Mouse (Mus musculus): ENCODE measurements around the gene Samd13.

The Samd13 gene

GRCm38 (mm10) chr3:146684811-146685675, at the start of gene Samd13:
Gene Samd13 (minus strand): TSS chr3:146685592.
- DNase-seq, result peak; percentile 18

GRCm38 (mm10) chr3:146731499-146731898, 46.1 kb upstream of the Samd13 start:
- no peak for DNase-seq

GRCm38 (mm10) chr3:146723037-146723436, 37.6 kb upstream of the Samd13 start:
- no peak for DNase-seq

GRCm38 (mm10) chr3:146719696-146720095, 34.3 kb upstream of the Samd13 start:
- no peak for DNase-seq

- no peak for DNase-seq
These were observed 32.9 kb upstream of the Samd13 start for GRCm38 (mm10) chr3:146718251-146718650.

GRCm38 (mm10) chr3:146712305-146712704, 26.9 kb upstream of the Samd13 start:
- no peak for DNase-seq

GRCm38 (mm10) chr3:146711559-146711958, 26.2 kb upstream of the Samd13 start:
- no peak for DNase-seq

GRCm38 (mm10) chr3:146711084-146711483, 25.7 kb upstream of the Samd13 start:
- DNase-seq, result no peak

- no peak for DNase-seq
These were observed 23.7 kb upstream of the Samd13 start for GRCm38 (mm10) chr3:146709086-146709485.

- DNase-seq, result no peak
These were observed 23.0 kb upstream of the Samd13 start for GRCm38 (mm10) chr3:146708381-146708780.

- DNase-seq, result no peak
These were observed 18.7 kb upstream of the Samd13 start for GRCm38 (mm10) chr3:146704099-146704498.

GRCm38 (mm10) chr3:146700051-146700450, 14.7 kb upstream of the Samd13 start:
- DNase-seq, result no peak

- no peak for DNase-seq
These were observed 13.6 kb upstream of the Samd13 start for GRCm38 (mm10) chr3:146698982-146699381.

- no peak for DNase-seq
These were observed 7.2 kb upstream of the Samd13 start for GRCm38 (mm10) chr3:146692547-146692946.

- DNase-seq, result no peak
These were observed 1.8 kb upstream of the Samd13 start for GRCm38 (mm10) chr3:146687121-146687725.

- no peak for DNase-seq
These were observed 1.0 kb upstream of the Samd13 start for GRCm38 (mm10) chr3:146686428-146686827.

GRCm38 (mm10) chr3:146683095-146683494, 2.3 kb downstream of the Samd13 start:
- no peak for DNase-seq

GRCm38 (mm10) chr3:146682140-146682651, 3.2 kb downstream of the Samd13 start:
- peak; percentile 64 for DNase-seq

- DNase-seq, result no peak
These were observed 3.7 kb downstream of the Samd13 start for GRCm38 (mm10) chr3:146681696-146682095.

GRCm38 (mm10) chr3:146680625-146681024, 4.8 kb downstream of the Samd13 start:
- DNase-seq, result no peak

- DNase-seq, result no peak
These were observed 5.7 kb downstream of the Samd13 start for GRCm38 (mm10) chr3:146679646-146680045.

GRCm38 (mm10) chr3:146676193-146676592, 9.2 kb downstream of the Samd13 start:
- no peak for DNase-seq

- no peak for DNase-seq
These were observed 10.3 kb downstream of the Samd13 start for GRCm38 (mm10) chr3:146675101-146675500.

GRCm38 (mm10) chr3:146671121-146671520, 14.3 kb downstream of the Samd13 start:
- no peak for DNase-seq
